Mouse (Mus musculus) kidney, postnatal 36 days (tissue): Measurements from ENCODE around the gene Supt20.
A peak's percentile ranks its signal among the peaks of the same experiment; 100 is the strongest.

ENCODE experiments used
- DNase-seq, 2 experiments: peaks; one replicate each; pipeline ENCODE4 v3.0.0; 2021 to 2022; ENCODE audit warnings: mixed read lengths in 2 of 2

Gene Supt20

GRCm38 (mm10) chr3:54708972-54709371, 16.4 kb downstream of the Supt20 start:
- no peak for DNase-seq

- no peak for DNase-seq
Measured at GRCm38 (mm10) chr3:54714253-54714652, 21.6 kb downstream of the Supt20 start, which contains the start of gene Gm21958. Gene Gm21958 (minus strand): TSS chr3:54714353.

GRCm38 (mm10) chr3:54715461-54715860, 22.9 kb downstream of the Supt20 start:
- no peak for DNase-seq

GRCm38 (mm10) chr3:54717348-54717747, 24.7 kb downstream of the Supt20 start:
- DNase-seq, result no peak

GRCm38 (mm10) chr3:54718947-54719346, 26.3 kb downstream of the Supt20 start:
- DNase-seq, result no peak

GRCm38 (mm10) chr3:54723741-54724500, 31.3 kb downstream of the Supt20 start:
- DNase-seq, result no peak

GRCm38 (mm10) chr3:54725344-54725743, 32.7 kb downstream of the Supt20 start:
- DNase-seq, result no peak

GRCm38 (mm10) chr3:54727588-54727987, 35.0 kb downstream of the Supt20 start:
- DNase-seq, result no peak

GRCm38 (mm10) chr3:54728100-54728499, 35.5 kb downstream of the Supt20 start:
- DNase-seq, result no peak

GRCm38 (mm10) chr3:54731626-54732150, 39.1 kb downstream of the Supt20 start:
- DNase-seq, result no peak

- DNase-seq, result no peak
Measured at GRCm38 (mm10) chr3:54732371-54732770, 39.8 kb downstream of the Supt20 start.

- DNase-seq, result peak; percentile 87 to 93
Measured at GRCm38 (mm10) chr3:54734411-54735246, 42.0 kb downstream of the Supt20 start.

- DNase-seq, result peak; percentile 72 to 92
Measured at GRCm38 (mm10) chr3:54735247-54736046, 42.8 kb downstream of the Supt20 start, which contains the start of the genes Exosc8 and Alg5. Gene Exosc8 (minus strand): TSS chr3:54735393. Gene Alg5 (plus strand): TSS chr3:54735539.

GRCm38 (mm10) chr3:54736101-54736927, 43.7 kb downstream of the Supt20 start:
- peak in 1 of 2 experiments; percentile 28 for DNase-seq

- no peak for DNase-seq
Measured at GRCm38 (mm10) chr3:54737317-54737716, 44.7 kb downstream of the Supt20 start.

- DNase-seq, result no peak
Measured at GRCm38 (mm10) chr3:54741965-54742364, 49.4 kb downstream of the Supt20 start.

GRCm38 (mm10) chr3:54745799-54746198, 53.2 kb downstream of the Supt20 start:
- peak in 1 of 2 experiments; percentile 61 for DNase-seq

- no peak for DNase-seq
Measured at GRCm38 (mm10) chr3:54753411-54753810, 60.8 kb downstream of the Supt20 start.

GRCm38 (mm10) chr3:54755145-54756041, 62.8 kb downstream of the Supt20 start, which contains the start of gene Smad9:
Gene Smad9 (plus strand): TSS chr3:54755582.
- DNase-seq, result peak; percentile 70 to 80

- peak; percentile 29 to 39 for DNase-seq
Measured at GRCm38 (mm10) chr3:54756058-54756457, 63.5 kb downstream of the Supt20 start.
